Mouse (Mus musculus): ENCODE measurements around the gene Irs1. TPM values are rescaled to one million over a fixed set of nuclear protein-coding genes. Genes with fewer than 3 reads are reported as not detected.

Irs1 gene
- polyA plus RNA-seq, 1 experiment from 2014 or later = 3.6 TPM

DNA sequence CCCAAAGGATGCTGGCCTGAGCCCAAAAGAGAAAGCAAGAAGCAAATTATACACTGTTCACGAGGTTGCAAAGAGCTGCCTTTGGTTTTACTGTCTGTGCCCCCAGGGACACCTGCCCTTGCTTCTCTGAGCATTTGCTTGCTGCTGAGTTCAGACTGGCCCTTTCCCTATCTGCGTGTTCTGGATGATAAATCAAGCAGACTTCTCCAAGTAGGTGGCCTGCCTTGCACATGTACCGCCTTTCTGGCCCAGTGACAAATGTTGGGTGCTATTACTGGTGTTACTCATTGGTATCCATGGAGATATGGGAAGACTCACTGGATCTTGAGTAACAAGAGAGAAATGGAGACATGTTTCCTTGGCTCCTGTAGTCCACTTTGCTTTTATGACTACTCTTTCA lies 101.7 kb downstream of the Irs1 start:
- WGBS = 60% methylated on average over 3 of the region's 3 CpGs
- DNase-seq (ENCODE audit: low spot score) = no peak

DNA sequence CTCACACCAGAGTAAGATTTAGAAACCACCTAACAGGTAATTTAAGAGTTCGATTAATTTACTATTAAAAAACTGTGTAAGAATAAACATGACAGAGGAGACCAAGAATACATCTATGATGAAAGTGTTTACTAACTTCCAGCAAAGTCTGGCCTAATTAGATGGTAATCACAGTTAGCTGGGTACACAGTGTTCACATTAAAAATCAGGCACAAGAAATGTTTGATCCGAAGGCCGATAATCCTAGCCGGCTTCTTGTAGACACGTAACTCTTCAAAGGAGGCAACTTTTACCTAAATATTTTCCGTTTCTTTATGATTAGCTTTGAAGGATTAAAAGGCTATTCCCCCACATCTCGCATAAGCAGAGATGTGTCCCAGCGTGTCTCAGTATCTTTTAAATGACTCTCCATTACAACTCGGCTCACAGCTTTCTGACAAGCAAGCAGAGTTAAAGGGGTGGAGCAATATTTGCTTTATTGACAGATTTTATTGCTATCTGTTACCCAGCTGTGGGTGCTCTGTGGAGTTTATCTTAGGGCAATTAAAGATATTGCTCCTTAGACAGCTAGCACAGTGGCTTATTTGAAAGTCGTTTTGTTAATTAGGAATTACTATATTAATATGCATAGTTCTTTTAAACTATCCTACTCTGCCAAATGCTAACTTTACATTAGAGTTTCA lies 102.5 kb downstream of the Irs1 start:
- H3K9me3 ChIP-seq (ENCODE audit: control insufficient read depth, low read length) = no peaks in the 10 kb centered on the region
- no peaks in the 10 kb centered on the region for H3K27me3 ChIP-seq (replicated peaks; ENCODE audit: control insufficient read depth, insufficient read depth, low read length)
- H3K4me3 ChIP-seq (ENCODE audit: low read depth, low read length) = no peak overlapping the region
- H3K36me3 ChIP-seq (ENCODE audit: control insufficient read depth, insufficient read depth, low read length) = no peaks in the 10 kb centered on the region
- DNase-seq (ENCODE audit: low spot score) (no peak), ATAC-seq (replicated peaks; ENCODE audit: low FRiP score) (no peak)
- no peak overlapping the region for H3K9ac ChIP-seq (ENCODE audit: low read depth, low read length)
- WGBS = 71% methylated on average over 10 of the region's 10 CpGs
- H3K4me2 ChIP-seq = no peak overlapping the region
- no peaks in the 10 kb centered on the region for H3K4me1 ChIP-seq (replicated peaks; ENCODE audit: control insufficient read depth, insufficient read depth, low read length)
- no peak overlapping the region for H3K27ac ChIP-seq (ENCODE audit: low read depth, low read length)

More for the DNA sequence above, 101.7 kb downstream of the Irs1 start:
- no peak overlapping the region for H3K4me3 ChIP-seq (ENCODE audit: low read depth, low read length)
- no peak for ATAC-seq (replicated peaks; ENCODE audit: low FRiP score)
- H3K9me3 ChIP-seq (ENCODE audit: control insufficient read depth, low read length) = no peaks in the 10 kb centered on the region
- no peak overlapping the region for H3K9ac ChIP-seq (ENCODE audit: low read depth, low read length)
- H3K4me2 ChIP-seq = no peak overlapping the region
- H3K27ac ChIP-seq (ENCODE audit: low read depth, low read length) = no peak overlapping the region
- H3K4me1 ChIP-seq (replicated peaks; ENCODE audit: control insufficient read depth, insufficient read depth, low read length) = no peaks in the 10 kb centered on the region
- no peaks in the 10 kb centered on the region for H3K36me3 ChIP-seq (ENCODE audit: control insufficient read depth, insufficient read depth, low read length)
- H3K27me3 ChIP-seq (replicated peaks; ENCODE audit: control insufficient read depth, insufficient read depth, low read length) = no peaks in the 10 kb centered on the region

DNA sequence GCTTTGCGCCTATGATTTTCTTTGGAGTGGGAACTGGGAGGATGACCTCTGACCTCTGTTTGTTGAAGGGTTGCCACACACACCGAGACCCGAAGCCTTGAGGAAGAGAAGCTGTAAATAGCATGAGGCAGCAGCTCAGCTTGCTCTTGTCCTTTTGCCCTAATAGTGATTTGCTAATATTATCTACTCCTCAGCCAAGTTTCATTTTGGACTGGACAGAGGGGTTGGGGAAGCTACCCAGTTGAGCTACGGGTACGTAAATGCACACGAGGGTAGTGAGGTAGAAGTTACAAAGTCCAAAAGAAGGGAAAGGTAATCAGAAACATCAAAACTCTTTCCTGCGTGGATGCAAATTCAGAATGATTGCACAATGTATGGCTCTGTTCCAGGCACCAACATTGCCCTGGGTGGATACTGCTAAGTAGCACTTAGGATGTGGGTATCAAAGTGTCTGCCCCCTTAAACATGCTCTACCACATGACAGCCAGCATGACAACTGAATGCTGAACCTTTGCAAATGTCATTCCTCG lies 107.2 kb downstream of the Irs1 start:
- DNase-seq (ENCODE audit: low spot score) (no peak), ATAC-seq (replicated peaks; ENCODE audit: low FRiP score) (peak; percentile 53)
- no peaks in the 10 kb centered on the region for H3K27me3 ChIP-seq (replicated peaks; ENCODE audit: control insufficient read depth, insufficient read depth, low read length)
- H3K9ac ChIP-seq (ENCODE audit: low read depth, low read length) = no peak overlapping the region
- WGBS = 67% methylated on average over 8 of the region's 8 CpGs
- no peaks in the 10 kb centered on the region for H3K9me3 ChIP-seq (ENCODE audit: control insufficient read depth, low read length)
- H3K36me3 ChIP-seq (ENCODE audit: control insufficient read depth, insufficient read depth, low read length) = no peaks in the 10 kb centered on the region
- no peak overlapping the region for H3K4me3 ChIP-seq (ENCODE audit: low read depth, low read length)
- H3K27ac ChIP-seq (ENCODE audit: low read depth, low read length) = no peak overlapping the region
- H3K4me2 ChIP-seq = no peak overlapping the region
- H3K4me1 ChIP-seq (replicated peaks; ENCODE audit: control insufficient read depth, insufficient read depth, low read length) = no peaks in the 10 kb centered on the region

Other genes starting within 250 kb of the Irs1 start
- 12.1 and 12.6 TPM in 2 replicates for gene Gm9747, start 58.3 kb downstream of the Irs1 start, polyA plus RNA-seq (2014; fragmentation: Nextera tagmentation; extraction: Ambion mirVana)
- 10.9 and 12.1 TPM in 2 replicates for gene Rhbdd1, start 25.0 kb upstream of the Irs1 start, polyA plus RNA-seq (2014; fragmentation: Nextera tagmentation; extraction: Ambion mirVana)

Data from liver, embryonic 11.5 days (tissue).